8 mouse cellular contexts compared by ENCODE assay signal in genomic region chr11:120775774-120776469, GRCm38 (mm10). TPM values are rescaled to one million over a fixed set of nuclear protein-coding genes. Genes with fewer than 3 reads are reported as not detected.
DNase-seq lines count a peak whose midpoint lies in the region; ATAC-seq lines count a peak whose summit lies in the region.

No protein-coding gene starts in this region.

- DNase-seq in adipocyte (ENCODE audit: low spot score): peak; percentile 98
- peak; percentile 96 for DNase-seq in embryo, embryonic 10 days (ENCODE audit: low spot score)
- peak; percentile 94 for DNase-seq in gastrocnemius, postnatal 14 days
- DNase-seq in left cerebral cortex, postnatal 10 days (ENCODE audit: extremely low spot score in 1 of 2, low spot score in 2 of 2): peak; percentile 89 to 94
- DNase-seq in right cerebral cortex, postnatal 14 days: peak; percentile 99
- DNase-seq in urinary bladder, postnatal 25 days (ENCODE audit: low spot score): peak; percentile 99

- ATAC-seq in inflammation-experienced regulatory T-cells, adult 6 months: peak; percentile 95
- ATAC-seq in megakaryocyte-erythroid progenitor cell, adult 5-6 weeks (replicated peaks; ENCODE audit: low FRiP score, low TSS enrichment, poor library complexity, severe bottlenecking): peak; percentile 94

- intact Hi-C loops in gastrocnemius, postnatal 14 days (cut with DNase I; ENCODE audit: low total_unique reads): loop anchor here (2.0 kb wide), 1 partner anchor 55 kb away; the partner anchor contains the start of gene Rac3
- intact Hi-C loops in left cerebral cortex, postnatal 10 days (cut with DNase I): loop anchor here (2.0 to 5.0 kb wide), 3 partner anchors 55 to 151 kb away; partner anchors contain the start of genes Notum, Rac3 and Sirt7

RNA-seq across cellular contexts. Expression of gene Rfng, which starts 8.1 kb away (rescaled TPM):
- total RNA-seq in gastrocnemius, postnatal 14 days (2021): 1 to 10 TPM; 6.7 to 7.9 TPM
- polyA plus RNA-seq in inflammation-experienced regulatory T-cells, adult 6 months (2017; shearing (Covaris generic)): 1 to 10 TPM; 3.5 to 4.4 (median 3.7) TPM
- total RNA-seq in left cerebral cortex, postnatal 10 days (2021): 10 to 100 TPM; 88.1 to 88.4 TPM
- total RNA-seq in megakaryocyte-erythroid progenitor cell, adult 5-6 weeks (2014; fragmentation: Nextera tagmentation): 43.1 and 47.2 TPM in 2 replicates
- total RNA-seq in megakaryocyte-erythroid progenitor cell, adult 5-6 weeks (2017): 4.8 and 9.5 TPM in 2 replicates

RNA-seq across cellular contexts. Expression of gene Gps1, which starts 8.2 kb away (rescaled TPM):
- total RNA-seq in gastrocnemius, postnatal 14 days (2021): 10 to 100 TPM; 49.5 to 51.8 TPM
- polyA plus RNA-seq in inflammation-experienced regulatory T-cells, adult 6 months (2017; shearing (Covaris generic)): 100 to 1,000 TPM; 121 to 154 (median 127) TPM
- total RNA-seq in left cerebral cortex, postnatal 10 days (2021): 100 to 1,000 TPM; 147 to 148 TPM
- total RNA-seq in megakaryocyte-erythroid progenitor cell, adult 5-6 weeks (2014; fragmentation: Nextera tagmentation): 107 TPM in 2 replicates
- 103 and 119 TPM in 2 replicates for total RNA-seq in megakaryocyte-erythroid progenitor cell, adult 5-6 weeks (2017)

RNA-seq across cellular contexts. Expression of gene Hmga1b, which starts 13.3 kb away (rescaled TPM):
- total RNA-seq in gastrocnemius, postnatal 14 days (2021): 10 to 100 TPM; 12.4 to 14.6 TPM
- polyA plus RNA-seq in inflammation-experienced regulatory T-cells, adult 6 months (2017; shearing (Covaris generic)): 10 to 100 TPM; 24.1 to 64.8 (median 62.8) TPM
- 10 to 100 TPM; 25.0 to 46.6 TPM for total RNA-seq in left cerebral cortex, postnatal 10 days (2021)
- total RNA-seq in megakaryocyte-erythroid progenitor cell, adult 5-6 weeks (2014; fragmentation: Nextera tagmentation): 2.5 and 12.0 TPM in 2 replicates
- total RNA-seq in megakaryocyte-erythroid progenitor cell, adult 5-6 weeks (2017): 8.7 and 10.9 TPM in 2 replicates

RNA-seq across cellular contexts. Expression of gene Dus1l, which starts 20.3 kb away (rescaled TPM):
- total RNA-seq in gastrocnemius, postnatal 14 days (2021): 10 to 100 TPM; 35.2 to 37.4 TPM
- polyA plus RNA-seq in inflammation-experienced regulatory T-cells, adult 6 months (2017; shearing (Covaris generic)): 10 to 100 TPM; 30.4 to 34.4 (median 34.3) TPM
- total RNA-seq in left cerebral cortex, postnatal 10 days (2021): 10 to 100 TPM; 37.4 to 40.7 TPM
- total RNA-seq in megakaryocyte-erythroid progenitor cell, adult 5-6 weeks (2014; fragmentation: Nextera tagmentation): 150 TPM in 2 replicates
- 68.4 and 87.6 TPM in 2 replicates for total RNA-seq in megakaryocyte-erythroid progenitor cell, adult 5-6 weeks (2017)

RNA-seq across cellular contexts. Expression of gene Cbr2, which starts 44.0 kb away (rescaled TPM):
- 10 to 100 TPM; 10.6 to 14.4 TPM for total RNA-seq in gastrocnemius, postnatal 14 days (2021)
- polyA plus RNA-seq in inflammation-experienced regulatory T-cells, adult 6 months (2017; shearing (Covaris generic)): not detected
- total RNA-seq in left cerebral cortex, postnatal 10 days (2021): 1 to 10 TPM; 3.3 to 3.7 TPM
- total RNA-seq in megakaryocyte-erythroid progenitor cell, adult 5-6 weeks (2014; fragmentation: Nextera tagmentation): not detected in 2 replicates
- total RNA-seq in megakaryocyte-erythroid progenitor cell, adult 5-6 weeks (2017): not detected in 2 replicates

Comparison
In these comparisons a context has a peak if more than half of its experiments do, and no peak if none do; other contexts are left out.
1. Peak in every context shown above with its lines: DNase-seq and ATAC-seq.